ENCODE assay signal across 6 mouse cellular contexts in genomic region chr12:114757948-114758347, GRCm38 (mm10).
DNase-seq lines count a peak whose midpoint lies in the region; ATAC-seq lines count a peak whose summit lies in the region.

No protein-coding gene starts in this region.

- ATAC-seq in common myeloid progenitor, adult 5-6 weeks (replicated peaks; ENCODE audit: low read depth, poor library complexity, severe bottlenecking): peak; percentile 81
- ATAC-seq in granulocyte monocyte progenitor cell, adult 5-6 weeks (replicated peaks; ENCODE audit: poor library complexity, severe bottlenecking): peak; percentile 98
- peak; percentile 22 to 45; a peak in 2 of 4 replicates for ATAC-seq in hematopoietic stem cell, adult 5-6 weeks (replicated peaks in 1 of 2; ENCODE audit: insufficient read depth in 1 of 2, low FRiP score in 2 of 2, low TSS enrichment in 1 of 2, low read depth in 1 of 2, poor library complexity in 2 of 2, severe bottlenecking in 2 of 2)
- peak; percentile 91 for ATAC-seq in megakaryocyte, adult 5-6 weeks (ENCODE audit: poor library complexity, severe bottlenecking)
- ATAC-seq in megakaryocyte progenitor cell, adult 5-6 weeks (replicated peaks; ENCODE audit: poor library complexity): peak; percentile 90

- DNase-seq in 416B (ENCODE audit: low read depth): peak; percentile 49

Comparison
In these comparisons a context has a peak if more than half of its experiments do, and no peak if none do; other contexts are left out.
1. Peak in every context shown above with its lines: DNase-seq and ATAC-seq.
2. ATAC-seq: peak in every context shown above with its lines; median percentile 98 in granulocyte monocyte progenitor cell, adult 5-6 weeks; 91 in megakaryocyte, adult 5-6 weeks; 90 in megakaryocyte progenitor cell, adult 5-6 weeks; 81 in common myeloid progenitor, adult 5-6 weeks; 34 in hematopoietic stem cell, adult 5-6 weeks.